Mouse (Mus musculus) E14TG2a.4 (cell line): ENCODE data around the gene Wnt5b.

Experiments used
- CTCF ChIP-seq: conservative IDR thresholded peaks from 2 replicates; pipeline ENCODE4 v1.5.1; 2014; ENCODE audit warnings: low read length
- POU5F1 ChIP-seq: IDR thresholded peaks from 2 replicates; pipeline ENCODE4 v1.6.1; 2014; ENCODE audit warnings: low read length, borderline replicate concordance

DNA sequence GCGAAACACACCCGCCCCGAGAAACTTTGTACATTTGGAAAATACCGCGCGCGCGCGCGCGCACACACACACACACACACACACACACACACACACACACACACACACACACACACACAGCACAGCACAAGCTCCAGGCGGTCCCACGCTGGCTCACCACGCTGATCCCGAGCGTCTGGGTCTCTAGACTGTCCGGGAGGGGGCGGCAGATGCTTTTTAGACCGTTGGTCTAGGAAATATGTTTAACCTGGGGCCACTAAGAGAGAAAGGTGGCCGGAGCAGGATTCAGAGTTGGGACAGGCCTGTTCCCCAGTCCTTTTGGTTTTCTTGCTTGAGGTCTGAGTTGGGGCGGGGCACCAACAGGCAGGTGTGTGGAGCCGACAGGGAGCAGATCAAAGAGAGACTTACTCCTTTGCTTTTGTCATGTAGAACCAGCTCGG lies 95.1 kb downstream of the Wnt5b start:
- TF ChIP-seq CTCF (no peak; the same call in 1 of the 2 replicates), POU5F1 (0 out of 2 replicates have a peak, but pooled peaks have one; percentile 39)
